ENCODE assay signal across 19 mouse cellular contexts in the genomic region with DNA sequence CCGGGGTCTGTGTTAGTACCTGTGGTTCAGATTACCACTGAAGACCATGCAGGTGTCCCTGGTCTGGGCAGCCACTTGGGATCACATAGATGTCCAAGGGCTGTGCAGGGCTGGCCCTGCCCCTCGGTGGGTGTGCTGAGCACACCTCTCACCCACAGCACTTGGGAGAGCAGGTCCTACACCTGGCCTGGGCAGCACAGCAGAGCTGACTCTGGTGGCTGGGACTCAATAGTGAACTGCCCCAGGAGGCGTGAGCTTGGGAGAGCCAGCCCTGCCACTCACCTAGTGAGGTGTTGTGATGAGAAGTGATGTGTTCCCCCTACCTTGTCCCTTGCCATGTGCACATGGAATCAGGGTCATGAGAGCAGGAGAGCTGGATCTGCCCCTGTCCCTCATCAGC. TPM values are rescaled to one million over a fixed set of nuclear protein-coding genes. Genes with fewer than 3 reads are reported as not detected.
DNase-seq lines count a peak whose midpoint lies in the region; ATAC-seq and TF ChIP-seq lines count a peak whose summit lies in the region.
"Had no signal": no experiment of that assay in that cellular context is flagged by ENCODE, and none has a peak within 500 bp of the region (broad histone marks: within the 10 kb centered on the region; RNA-seq: fewer than 3 reads in every experiment).

No protein-coding gene starts in this region.

- H3K27ac ChIP-seq in embryonic facial prominence, embryonic 13.5 days = no peak overlapping the region
- H3K27ac ChIP-seq in embryonic facial prominence, embryonic 10.5 days (replicated peaks) = no peak overlapping the region
- H3K27ac ChIP-seq in hindbrain, embryonic 13.5 days = no peak overlapping the region
- H3K27ac ChIP-seq in hindbrain, postnatal 0 days = no peak overlapping the region
- no peak overlapping the region for H3K27ac ChIP-seq in lung, embryonic 15.5 days
- H3K27ac ChIP-seq in intestine, embryonic 15.5 days = no peak overlapping the region
- H3K27ac ChIP-seq in liver, embryonic 12.5 days = no peak overlapping the region
- H3K27ac ChIP-seq: limb, embryonic 13.5 days; liver, embryonic 14.5 days had no signal

- TF ChIP-seq CTCF in hindbrain, postnatal 0 days (IDR thresholded peaks at IDR 0.05; ENCODE audit: low read depth) = no peak
- no peak for TF ChIP-seq CTCF in lung, adult 2 months (IDR thresholded peaks at IDR 0.05; ENCODE audit: insufficient read depth, low read length)

- no peak overlapping the region for H3K4me2 ChIP-seq in embryonic facial prominence, embryonic 13.5 days
- no peak overlapping the region for H3K4me2 ChIP-seq in hindbrain, embryonic 13.5 days
- H3K4me2 ChIP-seq in hindbrain, postnatal 0 days (ENCODE audit: low read depth, low read length) = no peak overlapping the region
- no peak overlapping the region for H3K4me2 ChIP-seq in lung, embryonic 15.5 days
- no peak overlapping the region for H3K4me2 ChIP-seq in intestine, embryonic 15.5 days (replicated peaks)
- H3K4me2 ChIP-seq in liver, embryonic 12.5 days = no peak overlapping the region
- H3K4me2 ChIP-seq: limb, embryonic 13.5 days had no signal

- no peak for TF ChIP-seq POLR2A in lung, adult 2 months (IDR thresholded peaks at IDR 0.05; ENCODE audit: borderline replicate concordance, extremely low read depth, low read depth, low read length)

- no peaks in the 10 kb centered on the region for H3K9me3 ChIP-seq in embryonic facial prominence, embryonic 13.5 days
- H3K9me3 ChIP-seq in embryonic facial prominence, embryonic 10.5 days = no peaks in the 10 kb centered on the region
- H3K9me3 ChIP-seq in hindbrain, embryonic 13.5 days = no peaks in the 10 kb centered on the region
- H3K9me3 ChIP-seq in hindbrain, postnatal 0 days (ENCODE audit: low read length) = no peaks in the 10 kb centered on the region
- no peaks in the 10 kb centered on the region for H3K9me3 ChIP-seq in lung, embryonic 15.5 days
- H3K9me3 ChIP-seq in intestine, embryonic 15.5 days = no peaks in the 10 kb centered on the region
- H3K9me3 ChIP-seq in liver, embryonic 12.5 days (replicated peaks) = no peaks in the 10 kb centered on the region
- H3K9me3 ChIP-seq: limb, embryonic 13.5 days had no signal

- 0 out of 2 replicates have a peak, but pooled peaks have one; percentile 26 for ATAC-seq in embryonic facial prominence, embryonic 13.5 days (ENCODE audit: insufficient number of reproducible peaks, insufficient read depth, low FRiP score, low TSS enrichment, low read depth)
- ATAC-seq in hindbrain, embryonic 13.5 days (ENCODE audit: low FRiP score) = peak; percentile 57
- ATAC-seq in hindbrain, postnatal 0 days = no peak
- ATAC-seq in lung, embryonic 15.5 days (ENCODE audit: borderline replicate concordance, extremely low read depth, low FRiP score, low TSS enrichment) = peak; percentile 14; the same call in 1 of the 2 replicates
- 0 out of 2 replicates have a peak, but pooled peaks have one; percentile 25 for ATAC-seq in intestine, embryonic 15.5 days
- no peak for ATAC-seq in liver, embryonic 12.5 days
- ATAC-seq: forebrain, embryonic 16.5 days had no signal

- no peaks in the 10 kb centered on the region for H3K27me3 ChIP-seq in embryonic facial prominence, embryonic 13.5 days
- H3K27me3 ChIP-seq in embryonic facial prominence, embryonic 10.5 days (replicated peaks; ENCODE audit: low read depth, poor library complexity, severe bottlenecking) = no peaks in the 10 kb centered on the region
- H3K27me3 ChIP-seq in hindbrain, embryonic 13.5 days = no peaks in the 10 kb centered on the region
- H3K27me3 ChIP-seq in hindbrain, postnatal 0 days (ENCODE audit: insufficient read depth, low read length) = no peaks in the 10 kb centered on the region
- H3K27me3 ChIP-seq in lung, embryonic 15.5 days = no peaks in the 10 kb centered on the region
- H3K27me3 ChIP-seq in intestine, embryonic 15.5 days (replicated peaks) = no peaks in the 10 kb centered on the region
- H3K27me3 ChIP-seq in liver, embryonic 12.5 days (replicated peaks) = no peaks in the 10 kb centered on the region
- H3K27me3 ChIP-seq: limb, embryonic 13.5 days had no signal

- no peaks in the 10 kb centered on the region for H3K36me3 ChIP-seq in embryonic facial prominence, embryonic 13.5 days
- 0 out of 2 replicates have a peak, but pooled peaks cover 4% of the 10 kb centered on the region for H3K36me3 ChIP-seq in embryonic facial prominence, embryonic 10.5 days (replicated peaks)
- H3K36me3 ChIP-seq in hindbrain, embryonic 13.5 days = no peaks in the 10 kb centered on the region
- no peaks in the 10 kb centered on the region for H3K36me3 ChIP-seq in hindbrain, postnatal 0 days (ENCODE audit: insufficient read depth, low read length)
- H3K36me3 ChIP-seq in lung, embryonic 15.5 days = no peaks in the 10 kb centered on the region
- no peaks in the 10 kb centered on the region for H3K36me3 ChIP-seq in intestine, embryonic 15.5 days
- H3K36me3 ChIP-seq in liver, embryonic 12.5 days = no peaks in the 10 kb centered on the region
- H3K36me3 ChIP-seq: limb, embryonic 13.5 days had no signal

- DNase-seq in embryonic facial prominence, embryonic 10.5 days (ENCODE audit: low spot score) = no peak
- DNase-seq in hindbrain, postnatal 0 days (ENCODE audit: low spot score) = no peak
- DNase-seq in lung, adult 2 months = no peak
- DNase-seq: adrenal gland, adult 2 months; cerebellum, adult 8-10 months; gastrocnemius, postnatal 25 days; kidney, adult 18-20 months; lung, postnatal 10 days; right cerebral cortex, adult 18-20 months; thymus, postnatal 25 days had no signal

- H3K4me1 ChIP-seq in embryonic facial prominence, embryonic 13.5 days = peaks cover 5% of the 10 kb centered on the region
- H3K4me1 ChIP-seq in embryonic facial prominence, embryonic 10.5 days = peaks cover 6% of the 10 kb centered on the region
- no peaks in the 10 kb centered on the region for H3K4me1 ChIP-seq in hindbrain, embryonic 13.5 days (replicated peaks)
- no peaks in the 10 kb centered on the region for H3K4me1 ChIP-seq in hindbrain, postnatal 0 days (ENCODE audit: insufficient read depth, low read length)
- H3K4me1 ChIP-seq in lung, embryonic 15.5 days = 0 out of 2 replicates have a peak, but pooled peaks cover 3% of the 10 kb centered on the region
- no peaks in the 10 kb centered on the region; the same call in 1 of the 2 replicates for H3K4me1 ChIP-seq in lung, adult 2 months (ENCODE audit: control insufficient read depth, insufficient read depth, low read length)
- no peaks in the 10 kb centered on the region for H3K4me1 ChIP-seq in intestine, embryonic 15.5 days (replicated peaks)
- no peaks in the 10 kb centered on the region for H3K4me1 ChIP-seq in liver, embryonic 12.5 days

- H3K4me3 ChIP-seq in embryonic facial prominence, embryonic 13.5 days = no peak overlapping the region
- no peak overlapping the region for H3K4me3 ChIP-seq in embryonic facial prominence, embryonic 10.5 days
- no peak overlapping the region for H3K4me3 ChIP-seq in hindbrain, embryonic 13.5 days
- no peak overlapping the region for H3K4me3 ChIP-seq in hindbrain, postnatal 0 days (ENCODE audit: low read length)
- H3K4me3 ChIP-seq in lung, embryonic 15.5 days = no peak overlapping the region
- H3K4me3 ChIP-seq in lung, adult 2 months (replicated peaks; ENCODE audit: extremely low read depth, low read depth, low read length) = no peak overlapping the region
- H3K4me3 ChIP-seq in intestine, embryonic 15.5 days (replicated peaks) = no peak overlapping the region
- H3K4me3 ChIP-seq in liver, embryonic 12.5 days = no peak overlapping the region
- H3K4me3 ChIP-seq: limb, embryonic 13.5 days had no signal

- 93% methylated on average over 3 of the region's 3 CpGs for WGBS in embryonic facial prominence, embryonic 13.5 days
- WGBS in embryonic facial prominence, embryonic 10.5 days = 87% methylated on average over 3 of the region's 3 CpGs
- WGBS in hindbrain, embryonic 13.5 days = 94% methylated on average over 3 of the region's 3 CpGs
- 96% methylated on average over 3 of the region's 3 CpGs for WGBS in hindbrain, postnatal 0 days
- 91% methylated on average over 3 of the region's 3 CpGs for WGBS in lung, embryonic 15.5 days
- 91% methylated on average over 3 of the region's 3 CpGs for WGBS in lung, adult 2 months
- 95% methylated on average over 3 of the region's 3 CpGs for WGBS in intestine, embryonic 15.5 days
- WGBS in liver, embryonic 12.5 days (ENCODE audit: insufficient replicate concordance) = 63% methylated on average over 3 of the region's 3 CpGs

- no peak overlapping the region for H3K9ac ChIP-seq in embryonic facial prominence, embryonic 13.5 days
- H3K9ac ChIP-seq in hindbrain, embryonic 13.5 days = no peak overlapping the region
- no peak overlapping the region for H3K9ac ChIP-seq in hindbrain, postnatal 0 days (replicated peaks; ENCODE audit: low read length)
- H3K9ac ChIP-seq in lung, embryonic 15.5 days = no peak overlapping the region
- H3K9ac ChIP-seq in intestine, embryonic 15.5 days = no peak overlapping the region
- H3K9ac ChIP-seq in liver, embryonic 12.5 days = no peak overlapping the region
- H3K9ac ChIP-seq: limb, embryonic 13.5 days; liver, embryonic 14.5 days had no signal

RNA-seq across cellular contexts. Expression of gene Sbf2, which starts 31.0 kb away (rescaled TPM):
- 29.9 and 31.6 TPM in 2 replicates for polyA plus RNA-seq in embryonic facial prominence, embryonic 13.5 days (2015; fragmentation: Nextera tagmentation; extraction: Ambion mirVana)
- 27.8 and 29.5 TPM in 2 replicates for polyA plus RNA-seq in embryonic facial prominence, embryonic 10.5 days (2016; fragmentation: Nextera tagmentation; extraction: Ambion mirVana)
- polyA plus RNA-seq in hindbrain, embryonic 13.5 days (2015; fragmentation: Nextera tagmentation; extraction: Ambion mirVana) = 60.3 and 62.1 TPM in 2 replicates
- total RNA-seq in hindbrain, postnatal 0 days (2014; rRNA removed) = 55.0 and 70.5 TPM in 2 replicates
- 40.3 and 42.9 TPM in 2 replicates for polyA plus RNA-seq in hindbrain, postnatal 0 days (2015; fragmentation: Nextera tagmentation; extraction: Ambion mirVana)
- 37.4 and 39.1 TPM in 2 replicates for polyA plus RNA-seq in lung, embryonic 15.5 days (2015; fragmentation: Nextera tagmentation; extraction: Ambion mirVana)
- polyA plus RNA-seq in lung, adult 2 months (2012; rRNA removed) = 15.1 and 18.0 TPM in 2 replicates
- polyA plus RNA-seq in intestine, embryonic 15.5 days (2015; fragmentation: Nextera tagmentation; extraction: Ambion mirVana) = 33.7 and 33.9 TPM in 2 replicates
- 7.2 and 9.2 TPM in 2 replicates for polyA plus RNA-seq in liver, embryonic 12.5 days (2016; fragmentation: Nextera tagmentation; extraction: Ambion mirVana)

RNA-seq across cellular contexts. Expression of gene Adm, which starts 43.8 kb away (rescaled TPM):
- polyA plus RNA-seq in embryonic facial prominence, embryonic 13.5 days (2015; fragmentation: Nextera tagmentation; extraction: Ambion mirVana) = 2.9 TPM in 2 replicates
- 1.9 and 2.9 TPM in 2 replicates for polyA plus RNA-seq in embryonic facial prominence, embryonic 10.5 days (2016; fragmentation: Nextera tagmentation; extraction: Ambion mirVana)
- polyA plus RNA-seq in hindbrain, embryonic 13.5 days (2015; fragmentation: Nextera tagmentation; extraction: Ambion mirVana) = 3.0 and 3.9 TPM in 2 replicates
- 2.1 and 2.2 TPM in 2 replicates for total RNA-seq in hindbrain, postnatal 0 days (2014; rRNA removed)
- polyA plus RNA-seq in hindbrain, postnatal 0 days (2015; fragmentation: Nextera tagmentation; extraction: Ambion mirVana) = 4.2 and 6.0 TPM in 2 replicates
- 6.4 and 6.7 TPM in 2 replicates for polyA plus RNA-seq in lung, embryonic 15.5 days (2015; fragmentation: Nextera tagmentation; extraction: Ambion mirVana)
- polyA plus RNA-seq in lung, adult 2 months (2012; rRNA removed) = 9.6 and 11.3 TPM in 2 replicates
- 4.4 and 4.9 TPM in 2 replicates for polyA plus RNA-seq in intestine, embryonic 15.5 days (2015; fragmentation: Nextera tagmentation; extraction: Ambion mirVana)
- polyA plus RNA-seq in liver, embryonic 12.5 days (2016; fragmentation: Nextera tagmentation; extraction: Ambion mirVana) = 7.8 and 8.9 TPM in 2 replicates
- total RNA-seq: monocyte, adult 5-6 weeks had no signal

Comparison
In these comparisons a context has a peak if more than half of its experiments do, and no peak if none do; other contexts are left out.
1. ATAC-seq: peak in embryonic facial prominence, embryonic 13.5 days (single experiment), hindbrain, embryonic 13.5 days (single experiment), lung, embryonic 15.5 days (single experiment) and intestine, embryonic 15.5 days (single experiment); none in hindbrain, postnatal 0 days (single experiment) and liver, embryonic 12.5 days (single experiment).